Mouse (Mus musculus) cerebellum, adult 2 months (tissue): ENCODE measurements at regions not wholly inside any gene's neighbourhood (a gene's known extent, or its start where the extent isn't known, plus 50 kb on each side); places are given as distances from the start of the nearest gene placed in this dataset.

Experiments used
- DNase-seq, 2 experiments: peaks; one replicate each; pipeline ENCODE4 v3.0.0; 2021
- H3K27ac ChIP-seq: fragments of 200-500 bp; 2 replicates; pipeline ENCODE4 v1.5.1; 2012; ENCODE audit warnings: low read length, control low read depth, inconsistent platforms; ENCODE audit not compliant: insufficient read depth
- H3K27me3 ChIP-seq: fragments of 200-500 bp; 2 replicates; pipeline ENCODE4 v1.6.1; 2012; ENCODE audit warnings: inconsistent platforms, mild to moderate bottlenecking, low read length, moderate library complexity; ENCODE audit not compliant: control insufficient read depth, insufficient read depth
- H3K4me1 ChIP-seq: fragments of 200-500 bp; 2 replicates; pipeline ENCODE4 v1.6.1; 2011; ENCODE audit warnings: low read length; ENCODE audit not compliant: control insufficient read depth, insufficient read depth
- H3K4me3 ChIP-seq: fragments of 200-500 bp; replicated peaks from 2 replicates; pipeline ENCODE3; 2011; ENCODE audit warnings: mild to moderate bottlenecking, low read depth, low read length, control low read depth; ENCODE audit not compliant: insufficient read depth
- CTCF ChIP-seq: fragments of 200-500 bp; IDR thresholded peaks from 2 replicates; pipeline ENCODE4 v1.5.1; 2011; ENCODE audit warnings: low read depth, mild to moderate bottlenecking, control low read depth, low read length, moderate library complexity, borderline replicate concordance; ENCODE audit not compliant: insufficient read depth
- POLR2A ChIP-seq: fragments of 200-500 bp; IDR thresholded peaks from 2 replicates; pipeline ENCODE4 v1.6.1; 2011; ENCODE audit warnings: low read length, control low read depth, borderline replicate concordance; ENCODE audit not compliant: insufficient read depth
- WGBS: fragments of 180-500 bp; shearing (Covaris S2); methylation state at CpG from one replicate; pipeline ENCODE4 v1.1.7; 2018; 5-methylcytosine and 5-hydroxymethylcytosine counted together

- no peak overlapping the region for H3K27ac ChIP-seq
- TF ChIP-seq POLR2A, result no peak
- TF ChIP-seq CTCF, result peak; percentile 74; the same call in 1 of the 2 replicates
- WGBS, result 48% methylated on average over 16 of the region's 16 CpGs
These were observed 323.2 kb downstream of the Chl1 start for GRCm38 (mm10) chr6:103833501-103834132.

GRCm38 (mm10) chr6:103834726-103835229 is 324.4 kb downstream of the Chl1 start:
- TF ChIP-seq POLR2A (no peak), CTCF (no peak)
- WGBS, result 66% methylated on average over 8 of the region's 8 CpGs
- H3K27me3 ChIP-seq, result no peaks in the 10 kb centered on the region

More at GRCm38 (mm10) chr6:103833501-103834132, 323.2 kb downstream of the Chl1 start:
- no peak overlapping the region for H3K4me3 ChIP-seq
- peak; percentile 40 to 56 for DNase-seq
- H3K4me1 ChIP-seq, result no peaks in the 10 kb centered on the region
- H3K27me3 ChIP-seq, result no peaks in the 10 kb centered on the region

GRCm38 (mm10) chr6:103859787-103860186 is 349.4 kb downstream of the Chl1 start:
- no peak for TF ChIP-seq POLR2A
- no peak for TF ChIP-seq CTCF
- no peak overlapping the region for H3K27ac ChIP-seq
- no peaks in the 10 kb centered on the region for H3K27me3 ChIP-seq
- H3K4me3 ChIP-seq, result no peak overlapping the region
- DNase-seq, result no peak
- H3K4me1 ChIP-seq, result no peaks in the 10 kb centered on the region

More at GRCm38 (mm10) chr6:103834726-103835229, 324.4 kb downstream of the Chl1 start:
- H3K4me3 ChIP-seq, result no peak overlapping the region
- no peak overlapping the region for H3K27ac ChIP-seq
- H3K4me1 ChIP-seq, result no peaks in the 10 kb centered on the region
- no peak for DNase-seq

GRCm38 (mm10) chr6:103893455-103893854 is 383.1 kb downstream of the Chl1 start:
- Histone ChIP-seq H3K27ac (no peak overlapping the region), H3K4me1 (no peaks in the 10 kb centered on the region), H3K4me3 (no peak overlapping the region), H3K27me3 (no peaks in the 10 kb centered on the region)
- TF ChIP-seq POLR2A (no peak), CTCF (no peak)
- no peak for DNase-seq
- 63% methylated on average over 3 of the region's 3 CpGs for WGBS

GRCm38 (mm10) chr6:103924504-103924903 is 414.1 kb downstream of the Chl1 start:
- DNase-seq, result no peak
- no peaks in the 10 kb centered on the region for H3K4me1 ChIP-seq
- H3K27ac ChIP-seq, result no peak overlapping the region
- no peak overlapping the region for H3K4me3 ChIP-seq
- TF ChIP-seq POLR2A (no peak), CTCF (no peak)
- WGBS, result 91% methylated on average over 1 of the region's 1 CpGs
- no peaks in the 10 kb centered on the region for H3K27me3 ChIP-seq

- no peak for DNase-seq
- no peaks in the 10 kb centered on the region for H3K4me1 ChIP-seq
- no peak overlapping the region for H3K4me3 ChIP-seq
- H3K27ac ChIP-seq, result no peak overlapping the region
- TF ChIP-seq POLR2A (no peak), CTCF (no peak)
- no peaks in the 10 kb centered on the region; the same call in 1 of the 2 replicates for H3K27me3 ChIP-seq
- 30% methylated on average over 3 of the region's 3 CpGs for WGBS
These were observed 416.7 kb downstream of the Chl1 start for GRCm38 (mm10) chr6:103927094-103927493.

GRCm38 (mm10) chr6:103940345-103940744 is 430.0 kb downstream of the Chl1 start:
- 92% methylated on average over 5 of the region's 5 CpGs for WGBS
- no peak for TF ChIP-seq POLR2A
- no peak for TF ChIP-seq CTCF
- DNase-seq, result no peak

GRCm38 (mm10) chr6:103944361-103944760 is 434.0 kb downstream of the Chl1 start:
- DNase-seq, result no peak
- no peaks in the 10 kb centered on the region for H3K27me3 ChIP-seq
- H3K4me3 ChIP-seq, result no peak overlapping the region
- TF ChIP-seq POLR2A (no peak), CTCF (no peak)
- no peak overlapping the region for H3K27ac ChIP-seq
- WGBS, result 51% methylated on average over 2 of the region's 2 CpGs
- H3K4me1 ChIP-seq, result no peaks in the 10 kb centered on the region

More at GRCm38 (mm10) chr6:103940345-103940744, 430.0 kb downstream of the Chl1 start:
- H3K27ac ChIP-seq, result no peak overlapping the region
- H3K27me3 ChIP-seq, result no peaks in the 10 kb centered on the region
- H3K4me3 ChIP-seq, result no peak overlapping the region
- no peaks in the 10 kb centered on the region for H3K4me1 ChIP-seq
